Mouse (Mus musculus) mammary gland, adult 2 months (tissue): ENCODE measurements around the gene Trat1. TPM values are rescaled to one million over a fixed set of nuclear protein-coding genes. Genes with fewer than 3 reads are reported as not detected.

ENCODE experiments used
- polyA plus RNA-seq: library from polyadenylated mRNA; depleted of rRNA; stranded (reverse); fragments of >200 nt; gene quantifications from 2 replicates; pipeline ENCODE4 v1.2.3, GENCODE M21; 2012; ENCODE audit warnings: low replicate concordance; rRNA removed

Trat1 gene
- polyA plus RNA-seq, result 0.72 and 2.6 TPM in 2 replicates

GRCm38 (mm10) chr16:48771971-48772445, at the start of gene Trat1:
Trat1 (minus strand) TSS chr16:48772021.

GRCm38 (mm10) chr16:48816695-48817094, 44.9 kb upstream of the Trat1 start, which contains the start of gene Retnlb:
Retnlb (plus strand) TSS chr16:48816856.

Other genes with a start within 250 kb of the Trat1 start
- not detected in 2 replicates for gene Retnlb, start 44.8 kb upstream of the Trat1 start, polyA plus RNA-seq
- 732 and 1,833 TPM in 2 replicates for gene Retnla, start 70.5 kb upstream of the Trat1 start, polyA plus RNA-seq
- gene Retnlg, start 100.6 kb upstream of the Trat1 start, polyA plus RNA-seq, result 2.1 and 5.4 TPM in 2 replicates
- gene Dzip3, start 222.1 kb upstream of the Trat1 start, polyA plus RNA-seq, result 1.4 and 3.4 TPM in 2 replicates
- gene Cip2a, start 222.2 kb upstream of the Trat1 start, polyA plus RNA-seq, result 0.66 and 1.1 TPM in 2 replicates